Mouse (Mus musculus): ENCODE measurements around the gene Map4k2. TPM values are rescaled to one million over a fixed set of nuclear protein-coding genes. Genes with fewer than 3 reads are reported as not detected.

Map4k2 gene
- polyA plus RNA-seq, 1 experiment from 2014 or later, result 12.5 TPM

GRCm38 (mm10) chr19:6384128-6384527, 43.2 kb downstream of the Map4k2 start, which contains the start of gene Pygm:
TSS of gene Pygm (plus strand) at chr19:6384399.
- Histone ChIP-seq H3K4me2 (peak within 1 kb of the TSS; percentile 72), H3K27ac (replicated peaks) (peak within 1 kb of the TSS; percentile 87), H3K27me3 (replicated peaks) (no peaks in the 10 kb centered on the region; the same call in 1 of the 2 replicates), H3K9ac (peak within 1 kb of the TSS; percentile 85), H3K9me3 (no peaks in the 10 kb centered on the region), H3K36me3 (peaks cover 38% of the 10 kb centered on the region), H3K4me3 (peak within 1 kb of the TSS; percentile 57), H3K4me1 (peaks cover 48% of the 10 kb centered on the region)
- 10% methylated on average over 7 of the region's 7 CpGs for WGBS
- ATAC-seq (ENCODE audit: extremely low read depth, insufficient number of reproducible peaks, low FRiP score, low TSS enrichment), result peak; percentile 53; the same call in 1 of the 2 replicates

- Histone ChIP-seq H3K9ac (peak overlapping the region; percentile 85), H3K4me2 (peak overlapping the region; percentile 72), H3K9me3 (no peaks in the 10 kb centered on the region), H3K4me3 (peak overlapping the region; percentile 57), H3K36me3 (peaks cover 38% of the 10 kb centered on the region), H3K27me3 (replicated peaks) (no peaks in the 10 kb centered on the region; the same call in 1 of the 2 replicates), H3K4me1 (peaks cover 55% of the 10 kb centered on the region), H3K27ac (replicated peaks) (peak overlapping the region; percentile 87)
- ATAC-seq (ENCODE audit: extremely low read depth, insufficient number of reproducible peaks, low FRiP score, low TSS enrichment), result no peak
- WGBS, result 33% methylated on average over 11 of the region's 11 CpGs
Measured at GRCm38 (mm10) chr19:6384954-6385353, 44.0 kb downstream of the Map4k2 start.

GRCm38 (mm10) chr19:6385419-6385818, 44.5 kb downstream of the Map4k2 start:
- Histone ChIP-seq H3K27ac (replicated peaks) (peak overlapping the region; percentile 87), H3K4me1 (peaks cover 57% of the 10 kb centered on the region), H3K4me3 (peak overlapping the region; percentile 57), H3K27me3 (replicated peaks) (no peaks in the 10 kb centered on the region; the same call in 1 of the 2 replicates), H3K4me2 (peak overlapping the region; percentile 72), H3K36me3 (peaks cover 42% of the 10 kb centered on the region), H3K9me3 (no peaks in the 10 kb centered on the region), H3K9ac (peak overlapping the region; percentile 85)
- WGBS, result 44% methylated on average over 5 of the region's 5 CpGs
- no peak for ATAC-seq (ENCODE audit: extremely low read depth, insufficient number of reproducible peaks, low FRiP score, low TSS enrichment)

- no peak for ATAC-seq (ENCODE audit: extremely low read depth, insufficient number of reproducible peaks, low FRiP score, low TSS enrichment)
- peak overlapping the region; percentile 57 for H3K4me3 ChIP-seq
- peaks cover 57% of the 10 kb centered on the region for H3K4me1 ChIP-seq
- peak overlapping the region; percentile 87 for H3K27ac ChIP-seq (replicated peaks)
- peaks cover 42% of the 10 kb centered on the region for H3K36me3 ChIP-seq
- no peaks in the 10 kb centered on the region; the same call in 1 of the 2 replicates for H3K27me3 ChIP-seq (replicated peaks)
- peak overlapping the region; percentile 72 for H3K4me2 ChIP-seq
- no peaks in the 10 kb centered on the region for H3K9me3 ChIP-seq
- 65% methylated on average over 7 of the region's 7 CpGs for WGBS
- peak overlapping the region; percentile 85 for H3K9ac ChIP-seq
Measured at GRCm38 (mm10) chr19:6385821-6386220, 44.9 kb downstream of the Map4k2 start.

- Histone ChIP-seq H3K4me1 (peaks cover 57% of the 10 kb centered on the region), H3K9me3 (no peaks in the 10 kb centered on the region), H3K4me2 (peak overlapping the region; percentile 72), H3K9ac (peak overlapping the region; percentile 85), H3K27ac (replicated peaks) (no peak overlapping the region), H3K27me3 (replicated peaks) (no peaks in the 10 kb centered on the region; the same call in 1 of the 2 replicates), H3K36me3 (peaks cover 46% of the 10 kb centered on the region), H3K4me3 (peak overlapping the region; percentile 57)
- no peak for ATAC-seq (ENCODE audit: extremely low read depth, insufficient number of reproducible peaks, low FRiP score, low TSS enrichment)
- WGBS, result 68% methylated on average over 9 of the region's 9 CpGs
Measured at GRCm38 (mm10) chr19:6386234-6386633, 45.3 kb downstream of the Map4k2 start.

- Histone ChIP-seq H3K4me1 (peaks cover 47% of the 10 kb centered on the region), H3K9me3 (no peaks in the 10 kb centered on the region)
- WGBS, result 76% methylated on average over 13 of the region's 13 CpGs
Measured at GRCm38 (mm10) chr19:6388006-6388405, 47.1 kb downstream of the Map4k2 start.

GRCm38 (mm10) chr19:6389803-6390202, 48.9 kb downstream of the Map4k2 start:
- Histone ChIP-seq H3K9me3 (no peaks in the 10 kb centered on the region), H3K36me3 (peaks cover 78% of the 10 kb centered on the region), H3K27me3 (replicated peaks) (no peaks in the 10 kb centered on the region; the same call in 1 of the 2 replicates), H3K9ac (peak overlapping the region; percentile 40), H3K4me3 (peak overlapping the region; percentile 26), H3K4me1 (peaks cover 29% of the 10 kb centered on the region), H3K4me2 (peak overlapping the region; percentile 55), H3K27ac (replicated peaks) (no peak overlapping the region)
- 25% methylated on average over 16 of the region's 16 CpGs for WGBS
- ATAC-seq (ENCODE audit: extremely low read depth, insufficient number of reproducible peaks, low FRiP score, low TSS enrichment), result no peak

More at GRCm38 (mm10) chr19:6388006-6388405, 47.1 kb downstream of the Map4k2 start:
- no peaks in the 10 kb centered on the region; the same call in 1 of the 2 replicates for H3K27me3 ChIP-seq (replicated peaks)
- no peak overlapping the region for H3K9ac ChIP-seq
- no peak for ATAC-seq (ENCODE audit: extremely low read depth, insufficient number of reproducible peaks, low FRiP score, low TSS enrichment)
- H3K36me3 ChIP-seq, result peaks cover 63% of the 10 kb centered on the region
- no peak overlapping the region for H3K27ac ChIP-seq (replicated peaks)
- no peak overlapping the region for H3K4me3 ChIP-seq
- H3K4me2 ChIP-seq, result no peak overlapping the region

GRCm38 (mm10) chr19:6390251-6390650, 49.3 kb downstream of the Map4k2 start:
- no peaks in the 10 kb centered on the region; the same call in 1 of the 2 replicates for H3K27me3 ChIP-seq (replicated peaks)
- 0 out of 2 replicates have a peak overlapping the region, but pooled peaks have one; percentile 40 for H3K9ac ChIP-seq
- no peak overlapping the region for H3K27ac ChIP-seq (replicated peaks)
- H3K36me3 ChIP-seq, result peaks cover 80% of the 10 kb centered on the region
- no peak for ATAC-seq (ENCODE audit: extremely low read depth, insufficient number of reproducible peaks, low FRiP score, low TSS enrichment)
- H3K4me3 ChIP-seq, result no peak overlapping the region
- 63% methylated on average over 6 of the region's 6 CpGs for WGBS
- H3K4me2 ChIP-seq, result no peak overlapping the region
- H3K9me3 ChIP-seq, result no peaks in the 10 kb centered on the region
- H3K4me1 ChIP-seq, result peaks cover 26% of the 10 kb centered on the region

GRCm38 (mm10) chr19:6392743-6393393, 51.9 kb downstream of the Map4k2 start:
- Histone ChIP-seq H3K4me2 (no peak overlapping the region), H3K36me3 (peaks cover 74% of the 10 kb centered on the region), H3K27me3 (replicated peaks) (no peaks in the 10 kb centered on the region; the same call in 1 of the 2 replicates), H3K4me3 (no peak overlapping the region), H3K4me1 (peaks cover 9% of the 10 kb centered on the region), H3K27ac (replicated peaks) (no peak overlapping the region), H3K9me3 (no peaks in the 10 kb centered on the region), H3K9ac (no peak overlapping the region)
- WGBS, result 89% methylated on average over 14 of the region's 14 CpGs
- no peak for ATAC-seq (ENCODE audit: extremely low read depth, insufficient number of reproducible peaks, low FRiP score, low TSS enrichment)

GRCm38 (mm10) chr19:6393637-6394036, 52.7 kb downstream of the Map4k2 start:
- Histone ChIP-seq H3K9me3 (no peaks in the 10 kb centered on the region), H3K36me3 (peaks cover 68% of the 10 kb centered on the region), H3K9ac (no peak overlapping the region), H3K4me3 (no peak overlapping the region), H3K4me1 (peaks cover 16% of the 10 kb centered on the region), H3K27me3 (replicated peaks) (peaks cover 3% of the 10 kb centered on the region; the same call in 1 of the 2 replicates), H3K27ac (replicated peaks) (no peak overlapping the region), H3K4me2 (no peak overlapping the region)
- 86% methylated on average over 16 of the region's 16 CpGs for WGBS
- no peak for ATAC-seq (ENCODE audit: extremely low read depth, insufficient number of reproducible peaks, low FRiP score, low TSS enrichment)

GRCm38 (mm10) chr19:6396237-6396636, 55.3 kb downstream of the Map4k2 start:
- WGBS, result 87% methylated on average over 5 of the region's 5 CpGs
- Histone ChIP-seq H3K36me3 (peaks cover 42% of the 10 kb centered on the region), H3K4me1 (peaks cover 30% of the 10 kb centered on the region), H3K27ac (replicated peaks) (no peak overlapping the region), H3K27me3 (replicated peaks) (peaks cover 14% of the 10 kb centered on the region), H3K9me3 (no peaks in the 10 kb centered on the region), H3K9ac (no peak overlapping the region), H3K4me2 (no peak overlapping the region), H3K4me3 (no peak overlapping the region)
- no peak for ATAC-seq (ENCODE audit: extremely low read depth, insufficient number of reproducible peaks, low FRiP score, low TSS enrichment)
